Mouse (Mus musculus) kidney, postnatal 36 days (tissue): ENCODE measurements around the gene Btbd1.
"Not testable (repeated sequence)": the region's sequence is repeated elsewhere in the genome, so short reads cannot be mapped to it uniquely, and the experiment has no call there.

ENCODE experiments used
- DNase-seq, 2 experiments: peaks; one replicate each; pipeline ENCODE4 v3.0.0; 2021 to 2022; ENCODE audit warnings: mixed read lengths in 2 of 2

Gene Btbd1

GRCm38 (mm10) chr7:81849214-81849613 lies 20.0 kb upstream of the Btbd1 start:
- no peak for DNase-seq

- no peak for DNase-seq
Observed at GRCm38 (mm10) chr7:81847777-81848176, 18.5 kb upstream of the Btbd1 start.

DNA sequence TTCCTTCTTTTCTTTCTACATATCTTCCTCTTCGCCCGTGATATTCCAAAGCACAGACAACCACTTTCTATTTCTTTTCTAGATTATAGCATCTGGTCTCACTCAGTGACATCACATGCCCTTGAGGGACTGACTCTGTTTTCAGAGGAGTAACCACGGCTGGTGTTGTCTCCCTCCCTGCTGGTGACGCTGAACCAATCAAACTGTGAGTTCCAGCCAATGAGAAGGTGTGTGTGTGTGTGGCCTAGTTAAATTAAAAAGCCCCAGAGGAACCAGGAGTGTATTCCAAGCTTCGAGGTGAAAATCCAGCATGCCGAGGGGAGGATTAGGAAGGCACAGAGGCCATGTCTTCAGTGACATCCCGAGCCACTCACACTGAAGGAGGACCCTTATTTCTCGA lies 17.8 kb upstream of the Btbd1 start:
- no peak for DNase-seq

DNA sequence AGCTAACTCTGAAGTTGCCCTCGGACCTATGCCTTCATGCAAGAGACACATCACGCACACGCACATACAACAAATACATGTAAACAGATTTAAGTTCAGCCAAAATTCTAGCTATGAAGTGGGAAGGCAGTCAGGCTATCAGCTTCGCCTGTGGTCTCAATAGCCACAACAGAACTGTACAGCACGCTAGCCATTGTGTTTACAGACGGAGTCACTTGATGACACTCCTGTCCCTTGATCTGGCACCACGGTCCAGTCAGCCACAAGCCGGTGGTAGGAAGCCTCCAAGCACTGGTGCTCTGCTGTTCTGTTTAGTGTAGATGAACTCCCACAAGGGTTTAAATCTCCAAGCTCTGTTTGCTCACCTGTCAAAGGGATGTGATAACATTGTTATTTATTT lies 16.8 kb upstream of the Btbd1 start:
- no peak for DNase-seq

DNA sequence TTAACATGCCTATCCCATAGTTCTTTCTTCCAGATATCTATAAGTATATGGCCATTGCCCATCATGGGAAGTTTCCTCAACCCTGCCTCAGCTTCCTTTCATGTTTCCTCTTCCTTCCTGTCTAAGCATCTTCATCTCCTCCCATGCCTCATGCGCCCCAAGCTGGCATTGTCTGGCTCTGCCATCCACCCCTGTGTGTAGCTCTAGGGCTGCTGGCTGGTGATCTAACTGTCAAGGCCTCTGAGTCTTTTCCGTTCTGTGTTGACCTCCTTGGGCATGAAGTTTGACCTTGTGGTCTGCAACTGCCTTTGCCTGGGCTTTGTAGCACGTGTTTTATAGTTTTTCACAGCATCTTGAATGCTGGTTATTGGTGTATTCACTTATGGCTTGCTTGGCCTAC lies 16.1 kb upstream of the Btbd1 start:
- DNase-seq, result no peak

GRCm38 (mm10) chr7:81844801-81845200 lies 15.6 kb upstream of the Btbd1 start:
- no peak for DNase-seq

- DNase-seq, result no peak
Observed at GRCm38 (mm10) chr7:81843903-81844302, 14.7 kb upstream of the Btbd1 start.

- no peak for DNase-seq
Observed at GRCm38 (mm10) chr7:81842998-81843397, 13.8 kb upstream of the Btbd1 start.

GRCm38 (mm10) chr7:81842141-81842540 lies 12.9 kb upstream of the Btbd1 start:
- DNase-seq, result no peak

DNA sequence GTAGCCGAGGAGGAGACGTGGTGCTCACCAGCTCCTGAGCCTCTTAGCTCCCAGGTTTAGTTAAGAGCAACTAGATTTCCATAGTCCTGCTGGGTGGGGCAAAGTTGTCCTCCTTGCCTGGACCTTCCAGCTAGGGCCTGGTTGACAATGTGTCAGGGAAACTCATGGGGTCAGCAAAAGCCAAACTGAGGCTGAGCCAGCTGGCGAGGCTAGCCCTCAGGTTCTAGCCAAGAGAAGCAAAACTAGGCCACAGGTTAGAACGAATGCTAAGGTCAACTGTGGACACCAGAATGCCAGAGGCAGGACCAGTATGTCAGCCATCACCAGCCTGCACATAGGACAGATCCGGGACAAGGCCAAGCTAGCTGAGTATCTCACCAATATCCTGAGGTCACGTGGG lies 12.2 kb upstream of the Btbd1 start:
- DNase-seq, result peak; percentile 59 to 62

GRCm38 (mm10) chr7:81840661-81841181 lies 11.5 kb upstream of the Btbd1 start:
- no peak for DNase-seq

DNA sequence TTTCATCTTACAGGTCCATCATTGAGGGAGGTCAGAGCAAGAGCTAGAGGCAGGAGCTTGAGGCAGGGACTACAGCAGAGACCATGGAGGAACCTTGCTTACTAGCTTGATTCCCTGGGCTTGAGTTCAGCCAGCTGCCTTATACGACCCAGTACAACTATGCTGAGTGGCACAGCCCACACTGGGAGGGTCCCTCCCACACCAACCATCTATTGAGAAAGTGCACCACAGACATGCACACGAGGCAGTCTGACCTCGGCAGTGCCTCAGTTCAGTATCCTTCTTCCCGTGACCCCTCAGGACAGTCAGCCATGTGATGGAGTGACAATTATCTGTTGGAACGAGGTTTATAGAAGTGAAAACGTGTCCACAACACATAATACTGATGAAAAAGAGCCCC lies 10.5 kb upstream of the Btbd1 start:
- no peak for DNase-seq

- DNase-seq, result not testable (repeated sequence)
Observed at GRCm38 (mm10) chr7:81837771-81838170, 8.5 kb upstream of the Btbd1 start.

GRCm38 (mm10) chr7:81835430-81835829 lies 6.2 kb upstream of the Btbd1 start:
- DNase-seq, result no peak

DNA sequence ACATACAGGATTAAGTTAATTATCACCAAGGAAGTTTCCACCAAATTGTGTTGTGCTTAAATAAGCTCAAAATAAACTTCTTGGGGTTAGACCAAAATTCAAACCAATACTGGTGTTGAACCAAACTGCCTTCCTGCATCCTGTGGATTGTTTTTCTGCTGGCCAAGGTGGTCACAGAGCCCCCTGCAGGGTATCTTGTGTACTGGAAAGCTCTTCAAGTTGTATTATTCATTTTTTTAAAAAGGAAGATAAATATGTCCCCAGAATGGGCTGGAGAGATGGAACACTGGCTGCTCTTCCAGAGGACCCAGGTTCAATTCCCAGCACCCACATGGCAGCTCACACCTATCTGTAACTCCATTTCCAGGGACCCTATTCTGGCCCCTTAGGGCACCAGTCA lies 5.6 kb upstream of the Btbd1 start:
- no peak for DNase-seq

- DNase-seq, result peak; percentile 28 to 69
Observed at GRCm38 (mm10) chr7:81828681-81829378, 401 bp downstream of the Btbd1 start.

- peak; percentile 30 to 49 for DNase-seq
Observed at GRCm38 (mm10) chr7:81827806-81828667, 1.2 kb downstream of the Btbd1 start.

- peak; percentile 63 to 82 for DNase-seq
Observed at GRCm38 (mm10) chr7:81825381-81825780, 3.9 kb downstream of the Btbd1 start.

- no peak for DNase-seq
Observed at GRCm38 (mm10) chr7:81824906-81825305, 4.3 kb downstream of the Btbd1 start.

DNA sequence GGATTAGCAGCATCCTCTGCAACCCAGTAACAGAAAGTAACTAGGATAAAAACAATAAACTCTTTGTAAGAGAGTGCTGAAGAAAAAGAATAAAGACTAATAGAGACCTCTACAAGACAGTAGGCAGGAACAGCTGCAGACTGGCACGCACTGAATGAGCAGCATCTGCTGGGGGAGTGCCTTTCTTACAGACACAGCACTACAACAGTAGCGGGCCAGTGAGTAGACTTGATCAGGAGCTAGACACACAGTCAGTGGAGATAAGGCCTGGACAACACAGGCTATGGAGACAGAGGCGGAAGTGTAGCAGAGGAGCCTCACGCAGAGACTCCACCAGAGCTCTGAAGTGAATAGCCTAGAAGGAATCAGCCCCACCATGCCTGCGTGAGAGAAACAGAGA lies 23.2 kb downstream of the Btbd1 start:
- no peak for DNase-seq

- peak; percentile 79 to 92 for DNase-seq
Observed at GRCm38 (mm10) chr7:81789095-81789757, 40.0 kb downstream of the Btbd1 start, which contains the start of gene 3110040N11Rik. TSS of gene 3110040N11Rik (minus strand) at chr7:81789478.

- peak in 1 of 2 experiments; percentile 19 for DNase-seq
Observed at GRCm38 (mm10) chr7:81788536-81788935, 40.7 kb downstream of the Btbd1 start.

DNA sequence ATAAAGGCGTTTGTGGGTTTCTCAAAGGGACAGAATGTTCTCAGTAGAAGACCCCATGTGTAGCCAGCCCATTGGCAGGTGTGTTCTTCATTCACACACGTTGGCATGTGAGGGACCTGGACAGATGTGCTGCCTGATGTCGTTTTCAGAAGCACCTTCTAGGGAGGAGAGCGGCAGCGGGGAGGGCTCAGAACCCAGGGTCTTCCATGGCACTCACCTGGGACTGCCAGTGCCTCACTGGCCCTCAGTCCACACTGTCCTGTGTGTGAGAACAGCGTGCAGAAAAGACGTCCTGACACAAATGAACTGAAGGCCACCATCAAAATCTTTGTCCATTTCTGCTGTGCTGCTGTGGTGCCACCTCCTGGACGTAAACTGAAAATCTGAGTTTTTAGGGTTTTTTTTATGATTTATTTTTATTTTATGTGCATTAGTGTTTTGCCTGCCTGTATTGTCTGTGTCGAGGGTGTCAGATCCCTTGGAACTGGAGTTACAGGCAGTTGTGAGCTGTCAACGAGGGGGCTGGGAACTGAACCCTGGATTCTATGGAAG lies 51.5 kb downstream of the Btbd1 start:
- peak in 1 of 2 experiments; percentile 23 for DNase-seq
